Mouse (Mus musculus) cerebellum, postnatal 25 days (tissue): Measurements from ENCODE around the gene Lysmd1.

Source experiments
- DNase-seq, 2 experiments: peaks; one replicate each; pipeline ENCODE4 v3.0.0; 2021; ENCODE audit warnings: mixed read lengths in 2 of 2

Lysmd1 gene

GRCm38 (mm10) chr3:95139586-95140288 is 5.8 kb downstream of the Lysmd1 start:
- no peak for DNase-seq

- DNase-seq: peak; percentile 13 to 22
Observed at GRCm38 (mm10) chr3:95140289-95140595, 6.4 kb downstream of the Lysmd1 start.

GRCm38 (mm10) chr3:95140795-95141194 is 6.9 kb downstream of the Lysmd1 start:
- no peak for DNase-seq

GRCm38 (mm10) chr3:95141474-95141873 is 7.6 kb downstream of the Lysmd1 start:
- no peak for DNase-seq

GRCm38 (mm10) chr3:95141952-95142616 is 8.2 kb downstream of the Lysmd1 start, which contains the start of gene Tnfaip8l2:
Tnfaip8l2 (minus strand) TSS chr3:95142360.
- no peak for DNase-seq

DNA sequence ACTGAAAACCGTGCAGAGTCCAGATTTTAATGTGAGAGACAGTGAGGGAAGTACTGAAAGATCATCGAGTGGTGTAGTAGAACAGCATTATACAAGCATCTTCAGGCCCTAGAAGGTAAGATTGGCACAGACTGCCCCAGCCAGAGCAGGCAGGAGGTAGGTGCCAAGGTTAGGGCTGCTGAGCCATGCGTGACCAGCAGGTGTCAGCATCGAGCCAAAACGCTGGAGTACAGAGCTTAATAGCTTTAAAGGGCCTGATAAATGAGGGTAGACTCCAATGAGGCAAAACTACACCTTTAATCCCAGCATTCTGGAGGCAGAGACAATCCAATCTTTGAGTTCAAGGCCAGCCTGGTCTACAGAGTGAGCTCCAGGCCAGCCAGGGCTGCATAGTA is 8.7 kb downstream of the Lysmd1 start:
- peak; percentile 96 for DNase-seq

DNA sequence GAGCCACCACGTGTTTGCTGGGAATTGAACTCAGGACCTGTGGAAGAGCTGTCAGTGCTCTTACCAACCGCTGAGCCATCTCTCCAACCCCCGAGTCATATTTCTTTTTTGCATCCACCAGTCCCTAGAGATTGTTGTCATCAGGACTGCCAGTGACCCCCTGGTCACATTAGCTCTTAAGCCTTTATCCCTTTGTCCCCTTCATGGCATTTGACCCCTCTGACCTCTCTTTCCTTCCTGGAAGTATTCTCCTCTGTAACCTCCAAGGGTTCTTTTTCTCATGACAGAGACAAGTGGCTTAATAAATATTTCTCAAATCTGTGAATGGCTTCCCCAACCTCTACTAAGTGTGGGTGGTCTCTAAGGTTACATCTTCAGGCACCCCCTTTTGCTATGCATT is 14.0 kb downstream of the Lysmd1 start:
- DNase-seq: no peak

GRCm38 (mm10) chr3:95153874-95154273 is 20.0 kb downstream of the Lysmd1 start:
- peak in 1 of 2 experiments; percentile 53 for DNase-seq

DNA sequence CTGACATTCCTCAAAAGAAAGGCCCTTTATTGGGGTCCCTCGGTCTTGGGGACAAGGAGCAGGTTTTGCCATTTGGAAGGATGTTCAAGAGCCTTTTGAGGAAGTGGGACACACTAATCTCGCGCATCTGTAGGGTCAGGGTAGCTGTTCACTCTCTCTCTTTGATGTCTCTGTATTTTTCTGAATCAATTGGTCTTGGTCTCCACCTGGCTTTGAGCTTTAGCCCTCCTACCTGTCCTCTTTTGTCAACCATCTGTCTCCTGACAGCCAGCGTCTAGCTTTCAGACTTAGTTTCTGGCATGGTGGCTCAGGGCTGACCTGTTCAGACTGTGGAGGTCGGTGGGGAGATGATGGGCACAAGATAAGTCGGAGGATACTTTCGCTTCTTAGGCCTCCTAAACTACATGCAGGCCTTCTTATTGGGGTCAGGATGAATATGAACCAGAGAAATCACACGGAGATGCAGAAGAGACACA is 25.7 kb downstream of the Lysmd1 start:
- no peak for DNase-seq

GRCm38 (mm10) chr3:95159987-95160963 is 26.4 kb downstream of the Lysmd1 start, which contains the start of gene Sema6c:
Sema6c (plus strand) TSS chr3:95160457.
- DNase-seq: peak; percentile 90 to 95

DNA sequence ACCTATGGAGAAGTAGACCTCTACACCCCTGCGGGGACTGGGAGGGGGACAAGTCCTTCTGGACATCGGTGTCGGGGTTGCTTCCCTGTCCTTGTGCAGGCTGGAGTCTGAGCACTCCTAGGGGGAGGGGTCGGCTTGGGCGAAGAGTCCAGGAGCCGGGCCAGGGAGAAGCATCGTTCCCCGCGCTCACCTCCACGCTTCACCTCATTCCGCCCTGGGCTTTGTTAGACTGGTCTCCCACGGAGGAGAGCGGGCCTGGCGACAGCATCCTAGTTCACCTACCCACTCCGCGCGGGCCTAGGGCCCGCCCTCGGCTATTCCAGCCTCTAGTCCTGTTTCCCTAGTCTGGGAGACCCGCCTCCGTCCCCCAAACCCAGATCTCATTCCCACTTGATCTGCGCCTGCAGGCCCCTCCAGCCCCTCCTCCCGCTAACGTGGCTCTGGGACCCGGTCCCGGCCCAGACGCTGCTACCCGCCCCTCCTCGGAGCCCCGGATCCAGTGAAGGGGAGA is 27.2 kb downstream of the Lysmd1 start:
- peak; percentile 52 to 59 for DNase-seq

GRCm38 (mm10) chr3:95161618-95162344 is 27.9 kb downstream of the Lysmd1 start:
- no peak for DNase-seq

DNA sequence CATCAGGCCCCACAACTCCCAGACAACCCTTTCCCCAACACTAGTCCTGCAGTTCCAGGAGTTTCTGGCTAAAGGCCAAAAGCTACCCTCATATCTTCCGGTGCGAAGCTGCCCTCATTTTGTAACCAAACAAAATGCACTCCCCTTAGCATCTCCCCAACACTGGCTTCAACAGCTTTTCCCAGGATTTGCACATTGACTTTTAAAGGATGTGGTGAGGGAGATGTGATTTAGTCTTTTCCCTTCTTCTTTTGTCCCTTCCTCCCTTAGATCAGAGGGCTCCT is 28.4 kb downstream of the Lysmd1 start:
- DNase-seq: no peak

DNA sequence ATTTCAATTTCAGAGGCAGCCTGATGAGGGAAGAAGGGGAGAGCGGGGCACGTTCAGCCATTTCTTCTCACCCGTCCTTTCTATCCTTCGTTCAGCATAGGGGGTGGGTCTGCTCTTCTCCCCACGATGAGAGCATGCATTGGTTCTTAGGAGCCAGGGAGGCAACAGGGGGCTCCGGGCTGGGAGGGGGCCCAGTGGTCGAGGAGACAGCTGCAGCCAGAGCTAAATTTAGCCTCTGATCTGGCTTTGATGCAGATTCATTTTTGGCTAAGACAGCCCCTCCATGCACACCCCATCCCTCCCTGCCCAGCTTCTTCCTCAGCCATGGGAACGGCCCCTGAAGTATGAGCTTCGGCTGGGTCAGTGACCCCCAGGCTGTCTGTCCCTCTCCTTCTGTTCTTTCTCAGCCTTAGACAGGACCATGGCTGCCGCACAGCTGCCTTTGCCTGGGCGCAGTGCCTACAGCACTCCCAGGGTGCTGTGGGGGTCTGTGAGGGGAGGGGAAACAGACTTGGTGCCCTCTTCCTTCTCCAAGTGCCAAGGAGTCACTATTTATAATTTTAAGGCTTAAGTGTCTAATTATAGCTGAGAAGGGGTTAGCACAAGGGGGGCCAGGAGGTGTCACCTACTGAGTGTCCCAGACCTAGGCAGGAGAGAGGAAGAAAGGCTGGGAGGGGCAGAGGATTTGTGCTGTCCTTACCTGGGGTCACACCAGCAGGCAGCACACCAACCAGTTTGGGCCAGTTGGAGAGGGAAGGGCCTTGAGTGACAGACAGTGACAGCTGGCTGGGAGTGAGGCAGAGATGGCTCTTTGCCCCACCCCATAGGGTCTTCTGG is 29.7 kb downstream of the Lysmd1 start:
- DNase-seq: peak in 1 of 2 experiments; percentile 31

DNA sequence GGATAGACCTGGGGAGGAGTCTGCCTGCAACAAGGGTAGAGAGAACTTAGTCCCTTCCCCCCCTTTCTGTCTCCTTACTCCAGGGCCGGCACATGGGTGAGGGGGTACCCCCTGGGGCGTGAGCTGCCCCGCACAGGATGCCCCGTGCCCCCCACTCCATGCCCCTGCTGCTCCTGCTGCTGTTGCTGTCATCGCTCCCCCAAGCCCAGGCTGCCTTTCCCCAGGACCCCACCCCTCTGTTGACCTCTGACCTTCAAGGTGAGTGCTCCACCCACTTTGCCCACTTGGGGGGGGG is 30.3 kb downstream of the Lysmd1 start:
- DNase-seq: no peak

DNA sequence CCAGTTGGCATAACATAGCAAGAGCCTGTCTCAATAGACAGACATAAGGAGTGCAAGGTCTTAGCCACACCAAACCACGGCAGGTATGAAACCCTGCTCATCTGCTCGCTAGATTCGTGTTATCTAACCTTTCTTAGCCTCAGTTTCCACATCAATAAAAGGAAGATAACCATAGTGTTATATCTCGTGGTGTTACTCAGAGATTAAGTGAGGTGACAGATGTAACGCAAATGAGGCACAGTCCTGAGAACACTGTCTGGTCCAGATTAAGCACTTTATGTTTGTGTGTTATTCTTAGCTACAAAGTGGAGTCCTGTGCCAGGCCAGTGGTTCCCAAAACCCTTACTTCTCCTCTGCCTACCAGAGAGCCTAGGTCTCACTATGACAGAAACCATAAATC is 31.0 kb downstream of the Lysmd1 start:
- DNase-seq: no peak

GRCm38 (mm10) chr3:95169996-95170395 is 36.1 kb downstream of the Lysmd1 start:
- no peak for DNase-seq

DNA sequence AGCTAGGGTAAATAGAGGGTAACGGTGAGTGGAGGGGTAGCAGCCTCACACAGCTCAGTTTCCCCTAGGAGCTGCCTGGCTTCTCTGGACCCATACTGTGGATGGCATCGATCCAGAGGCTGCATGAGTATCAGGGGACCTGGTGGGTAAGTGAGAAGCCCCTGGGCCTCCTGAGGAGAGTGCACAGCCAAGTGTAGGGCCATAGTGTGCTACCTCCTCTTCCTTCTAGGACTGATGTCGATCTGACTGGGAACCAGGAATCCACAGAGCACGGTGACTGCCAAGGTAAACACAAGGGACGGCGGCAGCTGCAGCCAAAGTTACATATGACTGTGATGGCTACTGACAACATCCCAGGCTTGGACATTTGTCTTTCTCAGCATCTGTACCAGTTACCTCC is 37.2 kb downstream of the Lysmd1 start:
- DNase-seq: no peak

GRCm38 (mm10) chr3:95172526-95173255 is 38.8 kb downstream of the Lysmd1 start:
- peak in 1 of 2 experiments; percentile 28 for DNase-seq

GRCm38 (mm10) chr3:95173256-95173949 is 39.5 kb downstream of the Lysmd1 start:
- peak; percentile 36 to 44 for DNase-seq
